ENCODE assay signal across 9 mouse cellular contexts in the genomic region with DNA sequence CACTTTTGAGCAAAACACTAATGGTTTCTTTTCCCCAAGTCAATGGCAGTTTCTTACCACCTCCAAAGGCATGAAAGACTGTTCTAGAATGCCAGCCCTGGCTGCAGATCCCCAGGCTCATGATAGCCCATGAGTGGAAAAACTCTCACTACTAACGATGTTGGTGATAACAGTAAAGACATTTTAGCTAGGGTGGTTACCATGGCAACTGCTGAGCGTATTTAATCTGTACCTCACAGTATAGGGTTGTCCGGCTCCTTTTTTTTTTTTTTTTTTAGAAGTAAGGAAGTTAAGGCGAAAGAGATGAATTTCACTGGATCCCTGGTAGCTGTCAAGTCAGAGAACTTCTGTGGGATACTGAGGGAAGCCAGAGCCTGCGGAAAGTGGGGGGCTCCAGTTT.
DNase-seq lines count a peak whose midpoint lies in the region; ATAC-seq and TF ChIP-seq lines count a peak whose summit lies in the region.
"Had no signal": no experiment of that assay in that cellular context is flagged by ENCODE, and none has a peak within 500 bp of the region (broad histone marks: within the 10 kb centered on the region; RNA-seq: fewer than 3 reads in every experiment).

No protein-coding gene starts in this region.

- no peak overlapping the region for H3K27ac ChIP-seq in midbrain, embryonic 14.5 days (replicated peaks; ENCODE audit: low read depth, low read length)
- no peak overlapping the region for H3K27ac ChIP-seq in midbrain, embryonic 13.5 days

- no peak overlapping the region for H3ac ChIP-seq in myocyte (ENCODE audit: control insufficient read depth, insufficient read length)

- H3K4me2 ChIP-seq in midbrain, embryonic 14.5 days (ENCODE audit: low read length) = no peak overlapping the region
- no peak overlapping the region for H3K4me2 ChIP-seq in midbrain, embryonic 13.5 days (replicated peaks)
- peak overlapping the region; percentile 73 for H3K4me2 ChIP-seq in myocyte (ENCODE audit: low read depth)

- 46% methylated on average over 5 of the region's 5 CpGs for WGBS in midbrain, embryonic 14.5 days
- 55% methylated on average over 5 of the region's 5 CpGs for WGBS in midbrain, embryonic 13.5 days

- no peaks in the 10 kb centered on the region for H3K36me3 ChIP-seq in midbrain, embryonic 14.5 days (ENCODE audit: control insufficient read depth, insufficient read depth, low read length)
- H3K36me3 ChIP-seq in midbrain, embryonic 13.5 days = no peaks in the 10 kb centered on the region
- H3K36me3 ChIP-seq in myocyte (ENCODE audit: control insufficient read depth, insufficient read depth) = no peaks in the 10 kb centered on the region

- no peak for TF ChIP-seq POLR2A in myocyte (IDR thresholded peaks at IDR 0.05; ENCODE audit: insufficient read length, low read depth)

- H3K4me3 ChIP-seq in midbrain, embryonic 14.5 days (replicated peaks; ENCODE audit: low read depth, low read length) = no peak overlapping the region
- H3K4me3 ChIP-seq in midbrain, embryonic 13.5 days (replicated peaks) = no peak overlapping the region
- H3K4me3 ChIP-seq in myocyte = no peak overlapping the region

- no peak overlapping the region for H3K9ac ChIP-seq in midbrain, embryonic 14.5 days (replicated peaks; ENCODE audit: low read length)
- no peak overlapping the region for H3K9ac ChIP-seq in midbrain, embryonic 13.5 days (replicated peaks)

- peak; percentile 72 for DNase-seq in heart, adult 11 months
- no peak for DNase-seq in heart, adult 8-10 months (ENCODE audit: low spot score)
- peak; percentile 72 for DNase-seq in midbrain, embryonic 14.5 days
- no peak for DNase-seq in urinary bladder, postnatal 4 days (ENCODE audit: low spot score in 2 of 2)
- DNase-seq in kidney, postnatal 4 days = no peak
- DNase-seq: thymus, postnatal 14 days had no signal

- no peak for ATAC-seq in midbrain, embryonic 14.5 days (ENCODE audit: low FRiP score, low TSS enrichment)
- no peak for ATAC-seq in midbrain, embryonic 13.5 days
- peak; percentile 82 for ATAC-seq in erythroblast, adult 5-6 weeks (replicated peaks; ENCODE audit: low FRiP score, poor library complexity, severe bottlenecking)

- no peaks in the 10 kb centered on the region for H3K9me3 ChIP-seq in midbrain, embryonic 14.5 days (ENCODE audit: control insufficient read depth, low read length)
- H3K9me3 ChIP-seq in midbrain, embryonic 13.5 days = no peaks in the 10 kb centered on the region

- H3K79me2 ChIP-seq in myocyte (ENCODE audit: control insufficient read depth, insufficient read depth) = no peaks in the 10 kb centered on the region

- H3K27me3 ChIP-seq in midbrain, embryonic 14.5 days (ENCODE audit: control insufficient read depth, insufficient read depth, low read length) = no peaks in the 10 kb centered on the region
- no peaks in the 10 kb centered on the region for H3K27me3 ChIP-seq in midbrain, embryonic 13.5 days
- no peaks in the 10 kb centered on the region for H3K27me3 ChIP-seq in myocyte (ENCODE audit: control insufficient read depth, insufficient read depth, insufficient read length)

- peaks cover 10% of the 10 kb centered on the region; the same call in 1 of the 2 replicates for H3K4me1 ChIP-seq in midbrain, embryonic 14.5 days (ENCODE audit: control insufficient read depth, insufficient read depth, low read length)
- H3K4me1 ChIP-seq in midbrain, embryonic 13.5 days (replicated peaks) = peaks cover 11% of the 10 kb centered on the region

TF ChIP-seq in myocyte, 11 proteins besides CTCF, POLR2A, EP300 and RAD21:
- TF ChIP-seq TCF12 (IDR thresholded peaks at IDR 0.05; ENCODE audit: insufficient read depth, poor library complexity, severe bottlenecking) (no peak), E2F4 (IDR thresholded peaks at IDR 0.05; ENCODE audit: insufficient read depth) (no peak), SRF (IDR thresholded peaks at IDR 0.05; ENCODE audit: control insufficient read depth, insufficient read length, low read depth) (no peak), MYOD1 (IDR thresholded peaks at IDR 0.05; ENCODE audit: control insufficient read depth in 1 of 3, insufficient read length in 2 of 3, low read depth in 2 of 3) (no peak), USF1 (IDR thresholded peaks at IDR 0.05; ENCODE audit: low read depth) (no peak), POLR2AphosphoS2 (IDR thresholded peaks at IDR 0.05; ENCODE audit: insufficient read length, low read depth) (no peak), CEBPB (IDR thresholded peaks at IDR 0.05; ENCODE audit: insufficient read depth, poor library complexity, severe bottlenecking) (no peak), REST (IDR thresholded peaks at IDR 0.05; ENCODE audit: insufficient read depth, insufficient read length) (no peak), MYOG (IDR thresholded peaks at IDR 0.05; ENCODE audit: control insufficient read depth in 1 of 3, insufficient read depth in 1 of 3, insufficient read length in 2 of 3, low read depth in 2 of 3) (no peak), MAX (IDR thresholded peaks at IDR 0.05; ENCODE audit: low read depth) (no peak), TCF3 (IDR thresholded peaks at IDR 0.05; ENCODE audit: insufficient read length, low read depth) (no peak)

Comparison
In these comparisons a context has a peak if more than half of its experiments do, and no peak if none do; other contexts are left out.
1. DNase-seq: peak in heart, adult 11 months (single experiment) and midbrain, embryonic 14.5 days (single experiment); none in heart, adult 8-10 months (single experiment), urinary bladder, postnatal 4 days (0 of 2) and kidney, postnatal 4 days (0 of 2).